Mouse (Mus musculus): ENCODE data around the gene Akt3. TPM values are rescaled to one million over a fixed set of nuclear protein-coding genes. Genes with fewer than 3 reads are reported as not detected.

The Akt3 gene
- polyA plus RNA-seq, 1 experiment = 1.2 TPM

DNA sequence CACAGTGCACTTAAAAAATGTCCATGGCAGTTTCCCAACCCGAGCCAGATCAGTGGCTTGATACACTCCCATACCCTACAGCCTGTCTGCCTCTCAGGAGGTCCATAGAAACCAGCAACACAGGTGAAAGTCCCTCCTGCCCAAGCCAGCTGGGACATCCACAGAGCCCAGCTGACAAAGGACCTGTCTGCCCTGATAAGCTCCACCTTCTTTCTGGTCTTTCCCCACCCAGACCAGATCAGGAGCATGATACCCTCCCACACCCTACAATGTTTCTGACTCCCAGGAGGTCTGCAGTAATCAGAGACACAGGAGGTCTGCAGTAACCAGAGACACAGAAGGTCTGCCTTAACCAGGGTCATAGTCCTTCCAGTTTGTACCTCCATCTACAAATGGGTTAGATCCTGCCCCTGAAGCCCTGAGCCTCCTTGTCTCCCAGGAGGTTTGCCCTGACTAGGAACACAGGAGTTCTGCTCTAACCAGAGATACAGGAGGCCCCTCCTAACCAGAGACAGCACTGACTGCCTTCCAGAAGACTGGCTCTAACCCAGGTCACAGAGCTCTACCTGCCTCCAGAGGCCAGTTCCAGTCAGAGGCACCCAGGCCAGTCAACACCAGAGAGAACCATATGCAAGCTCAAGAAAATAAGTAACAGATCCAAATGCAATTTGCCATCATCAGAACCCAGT is 175.9 kb downstream of the Akt3 start:
- no peak for TF ChIP-seq GATA1 (IDR thresholded peaks at IDR 0.05; ENCODE audit: borderline replicate concordance, low read length)
- no peak for TF ChIP-seq FLI1 (IDR thresholded peaks at IDR 0.05; ENCODE audit: low read length)
- Histone ChIP-seq H3K4me1 (peaks cover 7% of the 10 kb centered on the region), H3K27me3 (replicated peaks) (no peaks in the 10 kb centered on the region), H3K9me3 (no peaks in the 10 kb centered on the region), H3K4me3 (replicated peaks) (no peak overlapping the region), H3K36me3 (replicated peaks; ENCODE audit: low read length) (peaks cover 26% of the 10 kb centered on the region)

DNA sequence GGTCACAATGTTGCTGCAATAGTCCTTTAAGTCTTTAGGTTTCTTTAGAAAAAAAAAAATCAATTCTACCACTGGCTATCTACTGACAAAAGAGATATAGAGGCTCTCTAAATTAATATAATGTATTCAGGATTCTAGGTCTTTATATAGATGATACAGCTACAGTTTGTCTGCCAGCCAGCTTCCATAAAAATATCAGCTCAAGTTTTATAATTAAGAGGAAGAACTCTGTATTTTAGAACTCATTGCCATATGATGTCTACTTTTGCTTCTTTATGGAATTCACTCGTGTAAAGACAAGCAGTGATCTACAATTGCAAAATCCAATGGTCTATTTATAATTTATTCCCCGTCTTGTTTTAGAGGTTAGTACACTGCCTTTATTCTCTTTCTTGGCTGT is 188.8 kb downstream of the Akt3 start:
- TF ChIP-seq GATA1 (IDR thresholded peaks at IDR 0.05; ENCODE audit: borderline replicate concordance, low read length) = no peak
- H3K4me3 ChIP-seq (replicated peaks) = no peak overlapping the region
- H3K9me3 ChIP-seq = no peaks in the 10 kb centered on the region
- H3K27me3 ChIP-seq (replicated peaks) = no peaks in the 10 kb centered on the region
- H3K4me1 ChIP-seq = 0 out of 2 replicates have a peak, but pooled peaks cover 4% of the 10 kb centered on the region
- H3K36me3 ChIP-seq (replicated peaks; ENCODE audit: low read length) = peaks cover 32% of the 10 kb centered on the region

DNA sequence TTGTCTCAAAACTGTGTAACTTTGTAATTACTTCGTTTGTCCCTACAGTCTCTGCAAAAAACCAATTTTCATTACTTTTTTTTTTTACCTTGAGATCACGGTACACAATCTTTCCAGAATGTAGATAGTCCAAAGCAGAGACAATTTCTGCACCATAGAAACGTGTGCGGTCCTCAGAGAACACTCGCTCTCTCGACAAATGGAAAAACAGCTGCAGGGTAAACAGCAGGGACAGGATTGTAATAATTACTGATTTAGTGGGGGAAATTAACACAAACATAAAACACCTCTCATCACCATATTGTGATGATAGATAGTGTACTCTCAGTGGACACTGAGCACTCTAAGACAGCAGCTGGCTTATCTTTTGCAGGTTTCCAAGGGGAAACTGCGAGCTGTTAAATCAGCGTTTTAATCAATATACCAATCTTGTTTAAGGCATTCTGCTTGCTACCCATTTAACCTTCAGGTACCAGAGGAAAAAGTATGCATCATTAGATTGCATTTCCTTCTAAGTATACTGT is 190.8 kb downstream of the Akt3 start:
- H3K4me1 ChIP-seq = 0 out of 2 replicates have a peak, but pooled peaks cover 4% of the 10 kb centered on the region
- TF ChIP-seq GATA1 (IDR thresholded peaks at IDR 0.05; ENCODE audit: borderline replicate concordance, low read length) (no peak), FLI1 (IDR thresholded peaks at IDR 0.05; ENCODE audit: low read length) (no peak)
- H3K4me3 ChIP-seq (replicated peaks) = no peak overlapping the region

DNA sequence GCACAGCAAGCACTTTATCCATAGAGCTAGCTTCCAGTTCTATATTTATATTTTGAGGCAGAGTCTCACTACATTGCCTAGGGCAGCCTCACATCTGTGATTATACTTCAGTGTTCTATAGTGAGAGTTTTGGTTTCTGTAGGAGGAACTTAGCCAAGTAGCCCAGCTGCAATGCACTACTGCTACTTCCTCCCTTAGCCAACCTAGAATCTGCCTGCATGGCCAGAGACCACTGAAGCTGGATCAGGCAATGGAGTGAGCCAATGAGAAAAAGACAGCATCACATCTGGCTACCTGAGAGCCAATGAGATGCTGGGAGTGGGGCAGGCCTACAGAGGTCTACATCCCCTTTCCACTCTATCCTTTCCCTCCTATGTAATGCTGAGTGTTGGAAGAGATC is 192.3 kb downstream of the Akt3 start:
- Histone ChIP-seq H3K36me3 (replicated peaks; ENCODE audit: low read length) (peaks cover 46% of the 10 kb centered on the region), H3K4me1 (peaks cover 11% of the 10 kb centered on the region), H3K4me3 (replicated peaks) (no peak overlapping the region), H3K9me3 (no peaks in the 10 kb centered on the region), H3K27me3 (replicated peaks) (no peaks in the 10 kb centered on the region)
- TF ChIP-seq FLI1 (IDR thresholded peaks at IDR 0.05; ENCODE audit: low read length) = no peak

More for the DNA sequence above, 190.8 kb downstream of the Akt3 start:
- H3K36me3 ChIP-seq (replicated peaks; ENCODE audit: low read length) = peaks cover 40% of the 10 kb centered on the region
- no peaks in the 10 kb centered on the region for H3K9me3 ChIP-seq
- no peaks in the 10 kb centered on the region for H3K27me3 ChIP-seq (replicated peaks)

DNA sequence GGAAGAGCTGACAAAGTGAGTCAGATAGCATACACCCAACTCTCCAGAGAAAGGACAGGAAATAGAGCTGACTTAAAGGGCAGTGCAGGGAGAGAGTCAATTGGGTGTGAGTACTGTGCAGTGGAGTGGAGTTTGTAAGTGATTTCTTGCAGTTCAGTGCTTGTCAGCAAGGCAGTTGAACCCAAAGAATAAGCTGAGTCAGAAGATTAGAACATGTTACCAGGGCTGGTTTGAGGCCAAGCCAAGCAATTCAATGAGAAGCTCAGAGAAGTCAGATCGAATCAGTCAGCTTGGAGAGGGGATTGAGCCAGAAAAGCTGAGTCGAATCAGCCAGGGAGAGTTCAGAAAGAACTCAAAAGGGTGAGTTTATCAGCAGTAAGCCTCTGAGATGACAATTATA is 196.2 kb downstream of the Akt3 start:
- no peaks in the 10 kb centered on the region for H3K9me3 ChIP-seq
- peaks cover 57% of the 10 kb centered on the region for H3K36me3 ChIP-seq (replicated peaks; ENCODE audit: low read length)
- TF ChIP-seq GATA1 (IDR thresholded peaks at IDR 0.05; ENCODE audit: borderline replicate concordance, low read length) = no peak
- no peak for TF ChIP-seq FLI1 (IDR thresholded peaks at IDR 0.05; ENCODE audit: low read length)

DNA sequence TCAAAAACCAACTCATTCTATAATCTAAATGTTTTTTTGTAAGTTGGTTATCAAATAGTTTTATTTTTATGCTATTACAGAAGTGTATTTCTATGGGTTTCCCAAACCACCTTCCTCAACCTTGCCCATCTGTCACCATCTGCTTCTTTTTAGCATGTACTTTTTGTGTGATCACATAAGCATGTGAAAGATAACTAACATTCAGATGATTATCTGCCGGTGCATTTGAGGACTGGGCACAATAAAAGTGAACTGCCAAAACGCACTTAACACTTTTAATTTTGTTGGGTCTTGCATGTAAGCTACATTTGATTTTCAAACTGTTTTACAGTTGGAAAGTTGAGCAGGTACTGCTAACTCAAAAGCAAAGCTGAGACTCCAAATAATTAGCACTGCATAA is 203.1 kb downstream of the Akt3 start:
- H3K9me3 ChIP-seq = no peaks in the 10 kb centered on the region
- H3K27me3 ChIP-seq (replicated peaks) = no peaks in the 10 kb centered on the region
- H3K4me1 ChIP-seq = no peaks in the 10 kb centered on the region
- peaks cover 18% of the 10 kb centered on the region for H3K36me3 ChIP-seq (replicated peaks; ENCODE audit: low read length)
- TF ChIP-seq FLI1 (IDR thresholded peaks at IDR 0.05; ENCODE audit: low read length) (no peak), GATA1 (IDR thresholded peaks at IDR 0.05; ENCODE audit: borderline replicate concordance, low read length) (no peak)
- no peak overlapping the region for H3K4me3 ChIP-seq (replicated peaks)

More for the DNA sequence above, 196.2 kb downstream of the Akt3 start:
- Histone ChIP-seq H3K4me3 (replicated peaks) (no peak overlapping the region), H3K4me1 (peaks cover 11% of the 10 kb centered on the region), H3K27me3 (replicated peaks) (no peaks in the 10 kb centered on the region)

DNA sequence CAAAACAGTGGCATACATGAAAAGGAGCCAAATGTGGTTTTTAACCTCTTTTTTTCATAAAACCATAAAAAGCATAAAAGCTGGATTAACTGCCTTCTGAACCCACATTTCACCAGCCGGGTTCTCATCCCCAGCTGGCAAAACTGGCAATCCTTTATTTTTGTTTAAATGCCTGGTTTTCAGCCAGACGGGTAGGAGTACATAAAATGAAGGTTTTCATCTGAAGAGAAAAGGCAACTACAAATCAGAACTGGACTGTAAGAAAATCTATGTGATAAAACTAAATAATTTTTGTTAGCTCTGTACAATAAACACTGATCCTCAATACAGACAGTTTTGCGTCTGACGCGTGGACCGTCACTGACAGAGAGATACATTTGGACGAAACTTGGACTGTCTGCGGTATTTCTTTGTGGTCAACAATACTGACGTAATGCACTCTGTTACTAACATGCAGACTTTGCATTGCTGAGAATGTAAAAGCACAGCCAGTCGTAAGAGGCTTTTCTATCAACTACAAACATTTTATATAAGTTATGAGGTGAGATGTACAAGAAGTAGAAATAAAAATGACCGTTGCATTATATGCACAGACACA is 206.5 kb downstream of the Akt3 start:
- no peak overlapping the region for H3K4me3 ChIP-seq (replicated peaks)
- H3K36me3 ChIP-seq (replicated peaks; ENCODE audit: low read length) = peaks cover 19% of the 10 kb centered on the region
- no peaks in the 10 kb centered on the region for H3K27me3 ChIP-seq (replicated peaks)
- no peak for TF ChIP-seq GATA1 (IDR thresholded peaks at IDR 0.05; ENCODE audit: borderline replicate concordance, low read length)
- TF ChIP-seq FLI1 (IDR thresholded peaks at IDR 0.05; ENCODE audit: low read length) = no peak
- no peaks in the 10 kb centered on the region for H3K9me3 ChIP-seq
- H3K4me1 ChIP-seq = no peaks in the 10 kb centered on the region

DNA sequence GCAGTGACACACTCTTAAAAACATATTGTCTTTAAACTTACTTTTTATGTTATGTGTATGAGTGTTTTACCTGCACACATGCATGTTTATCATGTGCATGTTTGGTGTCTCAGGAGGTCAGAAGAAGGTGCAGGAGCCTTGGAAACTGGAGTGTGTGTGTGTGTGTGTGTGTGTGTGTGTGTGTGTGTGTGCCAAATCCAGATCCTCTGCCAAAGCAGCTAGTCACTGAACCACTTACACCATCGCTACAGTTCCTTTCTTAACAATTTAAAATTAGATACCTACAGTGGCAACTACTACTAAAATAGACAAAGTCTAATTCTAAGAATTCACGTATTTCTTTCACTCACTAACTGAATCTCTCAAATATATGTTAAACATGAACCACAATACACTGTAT is 209.2 kb downstream of the Akt3 start:
- Histone ChIP-seq H3K4me1 (no peaks in the 10 kb centered on the region), H3K4me3 (replicated peaks) (no peak overlapping the region), H3K9me3 (no peaks in the 10 kb centered on the region), H3K27me3 (replicated peaks) (no peaks in the 10 kb centered on the region), H3K36me3 (replicated peaks; ENCODE audit: low read length) (peaks cover 28% of the 10 kb centered on the region)
- TF ChIP-seq GATA1 (IDR thresholded peaks at IDR 0.05; ENCODE audit: borderline replicate concordance, low read length) (no peak), FLI1 (IDR thresholded peaks at IDR 0.05; ENCODE audit: low read length) (no peak)

DNA sequence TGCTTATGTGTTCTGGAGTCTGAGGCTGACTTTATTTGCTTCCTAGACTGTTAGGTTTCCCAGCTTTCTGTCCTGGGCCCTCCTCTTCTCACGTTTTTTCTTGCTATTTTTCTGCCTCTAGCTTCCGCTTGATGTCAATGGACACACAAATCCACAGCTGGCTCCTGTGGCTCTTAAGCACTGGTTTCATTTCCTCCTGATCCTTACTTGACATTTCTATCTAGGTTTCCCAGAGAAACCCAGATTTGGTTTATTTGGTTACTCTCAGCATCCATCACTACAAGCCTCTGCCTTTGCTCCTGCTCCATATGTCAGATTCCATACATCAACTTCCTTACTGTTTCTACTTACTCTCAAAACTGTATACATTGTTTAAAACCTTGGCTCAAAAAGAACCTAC is 211.0 kb downstream of the Akt3 start:
- Histone ChIP-seq H3K9me3 (no peaks in the 10 kb centered on the region), H3K27me3 (replicated peaks) (no peaks in the 10 kb centered on the region), H3K4me1 (no peaks in the 10 kb centered on the region), H3K4me3 (replicated peaks) (no peak overlapping the region), H3K36me3 (replicated peaks; ENCODE audit: low read length) (peaks cover 33% of the 10 kb centered on the region)
- TF ChIP-seq GATA1 (IDR thresholded peaks at IDR 0.05; ENCODE audit: borderline replicate concordance, low read length) (no peak), FLI1 (IDR thresholded peaks at IDR 0.05; ENCODE audit: low read length) (no peak)

DNA sequence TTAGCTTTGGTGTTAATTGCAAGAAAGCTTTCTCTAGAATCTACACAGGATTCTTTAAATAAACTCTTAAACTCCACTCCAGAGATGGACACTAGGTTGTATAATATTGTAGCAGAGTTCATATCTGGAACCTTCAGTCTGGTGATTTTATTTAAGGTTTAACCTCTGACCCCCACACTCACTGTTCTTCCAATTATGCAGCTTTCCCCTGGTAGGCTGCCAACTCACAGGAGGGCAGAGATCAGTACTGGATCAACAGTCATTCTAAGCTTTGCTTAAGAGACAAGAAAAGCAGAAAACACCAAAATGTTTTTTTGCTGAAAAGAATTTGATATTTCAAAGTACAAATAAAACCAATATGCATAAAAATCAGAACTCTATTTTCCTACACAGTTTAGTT is 212.1 kb downstream of the Akt3 start:
- H3K4me1 ChIP-seq = no peaks in the 10 kb centered on the region
- H3K36me3 ChIP-seq (replicated peaks; ENCODE audit: low read length) = peaks cover 33% of the 10 kb centered on the region
- H3K4me3 ChIP-seq (replicated peaks) = no peak overlapping the region

More for the DNA sequence above, 212.1 kb downstream of the Akt3 start:
- no peaks in the 10 kb centered on the region for H3K27me3 ChIP-seq (replicated peaks)
- TF ChIP-seq FLI1 (IDR thresholded peaks at IDR 0.05; ENCODE audit: low read length) (no peak), GATA1 (IDR thresholded peaks at IDR 0.05; ENCODE audit: borderline replicate concordance, low read length) (no peak)
- H3K9me3 ChIP-seq = no peaks in the 10 kb centered on the region
